Mouse (Mus musculus) macrophage (primary cell): ENCODE data around the gene Sema3a. TPM values are rescaled to one million over a fixed set of nuclear protein-coding genes. Genes with fewer than 3 reads are reported as not detected.

Source experiments
- H3K27ac ChIP-seq: fragments of 350-480 bp; formaldehyde crosslinking; 2 replicates; pipeline ENCODE4 v1.9.0; 2021
- H3K36me3 ChIP-seq: fragments of 350-480 bp; formaldehyde crosslinking; 2 replicates; pipeline ENCODE4 v1.9.0; 2021; ENCODE audit errors: inconsistent target
- H3K4me3 ChIP-seq: fragments of 350-480 bp; formaldehyde crosslinking; 2 replicates; pipeline ENCODE4 v1.9.0; 2021; ENCODE audit errors: inconsistent target
- H3K79me2 ChIP-seq: fragments of 350-480 bp; formaldehyde crosslinking; 2 replicates; pipeline ENCODE4 v1.9.0; 2021; ENCODE audit errors: inconsistent target
- WGBS: methylation state at CpG from one replicate; pipeline ENCODE4 v1.1.7; 2026; ENCODE audit warnings: inconsistent platforms; ENCODE audit not compliant: missing documents; 5-methylcytosine and 5-hydroxymethylcytosine counted together
- polyA plus RNA-seq: library from polyadenylated mRNA; stranded (reverse); fragments of 250-400 nt; gene quantifications from 3 replicates; pipeline ENCODE4 v1.2.4, GENCODE M21; 2018; ENCODE audit warnings: inconsistent platforms

Gene Sema3a
- polyA plus RNA-seq, 1 experiment from 2014 or later, result not detected

DNA sequence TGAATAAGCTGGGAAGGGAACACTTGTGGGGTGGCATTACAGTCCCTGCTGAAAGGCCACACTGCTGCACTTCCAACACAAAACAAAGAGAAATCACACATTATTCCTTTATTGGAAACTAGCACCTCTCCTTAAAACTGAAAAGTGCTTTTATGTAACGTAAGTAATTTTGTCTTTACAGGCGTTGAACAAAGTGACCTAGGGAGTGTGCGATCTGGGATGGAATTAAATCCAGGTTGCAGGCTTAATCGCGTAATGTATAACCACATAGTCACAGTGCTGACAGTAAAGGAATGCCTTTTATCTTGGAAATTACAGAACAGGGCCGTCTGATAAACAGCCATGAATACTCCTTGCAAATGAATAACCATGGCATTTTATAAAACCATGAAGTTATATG is 74.5 kb downstream of the Sema3a start:
- Histone ChIP-seq H3K36me3 (no peaks in the 10 kb centered on the region), H3K27ac (no peak overlapping the region), H3K79me2 (no peaks in the 10 kb centered on the region), H3K4me3 (no peak overlapping the region)
- WGBS, result 94% methylated on average over 6 of the region's 6 CpGs

DNA sequence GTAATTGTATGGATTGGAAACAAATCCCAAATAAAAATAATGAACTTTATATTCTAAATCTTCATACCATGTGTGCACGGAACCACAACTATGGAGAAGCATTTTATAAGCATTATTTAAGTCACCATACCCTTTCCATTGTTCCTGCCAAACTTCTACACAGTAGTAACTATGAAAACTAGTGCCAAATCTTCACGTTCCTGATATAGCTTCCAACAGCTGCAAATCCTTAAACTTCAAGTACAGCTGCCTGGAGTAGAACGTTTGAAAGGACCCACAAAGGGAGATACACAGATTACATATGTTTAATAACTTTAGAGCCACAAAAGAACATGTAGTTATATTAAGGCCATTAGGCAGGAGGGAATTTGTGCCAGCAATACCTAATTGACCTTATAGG is 130.1 kb downstream of the Sema3a start:
- 75% methylated on average over 3 of the region's 3 CpGs for WGBS
- H3K27ac ChIP-seq, result no peak overlapping the region
- no peaks in the 10 kb centered on the region for H3K36me3 ChIP-seq
- no peaks in the 10 kb centered on the region for H3K79me2 ChIP-seq
- H3K4me3 ChIP-seq, result no peak overlapping the region

DNA sequence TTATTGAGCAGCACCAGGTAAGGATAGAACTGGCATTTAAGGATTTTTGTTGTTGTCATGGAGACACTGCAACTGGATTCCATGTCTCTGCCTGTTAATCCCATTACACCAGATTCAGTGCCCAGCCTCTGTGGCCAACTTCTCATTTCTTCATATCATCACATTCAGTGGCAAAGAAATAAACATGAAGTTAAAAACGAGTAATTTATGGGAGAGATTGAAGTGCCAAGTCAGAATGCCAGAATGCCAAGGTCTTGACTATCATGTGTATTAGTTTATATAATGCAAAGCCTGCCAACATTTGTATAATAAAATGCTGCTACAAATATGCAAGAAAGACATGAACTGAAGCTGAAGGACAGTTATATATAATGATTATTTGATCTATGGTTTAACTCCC is 131.1 kb downstream of the Sema3a start:
- Histone ChIP-seq H3K4me3 (no peak overlapping the region), H3K27ac (no peak overlapping the region), H3K36me3 (no peaks in the 10 kb centered on the region), H3K79me2 (no peaks in the 10 kb centered on the region)
- 73% methylated on average over 1 of the region's 1 CpGs for WGBS

DNA sequence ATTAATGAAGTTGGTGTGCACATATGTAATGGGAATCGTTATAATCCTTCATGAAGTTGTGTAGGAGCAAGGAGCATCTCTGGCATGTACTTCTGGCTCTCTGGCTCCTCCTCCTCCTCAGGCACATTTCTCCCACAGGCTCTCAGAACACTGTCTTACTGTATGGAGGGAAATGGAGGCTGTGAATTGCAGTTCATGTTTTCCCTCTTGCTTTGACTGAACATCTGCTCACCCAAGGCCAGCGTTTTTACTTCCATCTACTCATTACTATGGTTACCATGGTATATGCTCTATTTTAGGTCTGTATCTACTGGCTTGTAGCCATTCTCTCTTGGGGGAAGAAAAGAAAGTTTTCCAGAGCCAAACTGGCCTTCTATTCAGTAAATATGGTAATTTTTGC is 137.9 kb downstream of the Sema3a start:
- Histone ChIP-seq H3K36me3 (no peaks in the 10 kb centered on the region), H3K79me2 (no peaks in the 10 kb centered on the region)
- 83% methylated on average over 2 of the region's 2 CpGs for WGBS

DNA sequence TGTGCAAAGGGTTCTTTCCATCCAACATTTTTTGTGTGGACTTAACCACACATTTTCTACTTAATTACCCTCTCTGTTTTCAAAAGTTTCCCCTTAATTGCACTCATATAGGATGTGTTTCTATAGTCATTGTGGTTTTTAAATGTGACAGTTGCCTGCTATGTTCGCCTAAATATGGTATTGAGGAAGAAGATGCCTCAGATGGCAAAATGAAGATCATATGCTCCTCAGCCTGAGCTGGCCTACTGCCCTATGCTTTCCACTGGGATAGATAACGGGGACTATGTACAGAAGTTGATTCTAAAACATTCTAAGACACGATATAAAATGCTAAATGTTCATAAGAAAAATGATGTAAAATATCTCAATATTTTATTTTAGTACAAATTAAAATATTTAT is 138.3 kb downstream of the Sema3a start:
- Histone ChIP-seq H3K79me2 (no peaks in the 10 kb centered on the region), H3K27ac (no peak overlapping the region), H3K36me3 (no peaks in the 10 kb centered on the region), H3K4me3 (no peak overlapping the region)
- 78% methylated on average over 3 of the region's 3 CpGs for WGBS

More for the DNA sequence above, 137.9 kb downstream of the Sema3a start:
- no peak overlapping the region for H3K4me3 ChIP-seq
- H3K27ac ChIP-seq, result no peak overlapping the region

- Histone ChIP-seq H3K79me2 (no peaks in the 10 kb centered on the region), H3K4me3 (no peak overlapping the region), H3K27ac (no peak overlapping the region), H3K36me3 (no peaks in the 10 kb centered on the region)
- WGBS, result 90% methylated on average over 4 of the region's 4 CpGs
These were observed 187.5 kb downstream of the Sema3a start for GRCm38 (mm10) chr5:13312667-13313066.

- WGBS, result 83% methylated on average over 6 of the region's 6 CpGs
- no peak overlapping the region for H3K27ac ChIP-seq
- H3K36me3 ChIP-seq, result no peaks in the 10 kb centered on the region
- no peaks in the 10 kb centered on the region for H3K79me2 ChIP-seq
- H3K4me3 ChIP-seq, result no peak overlapping the region
These were observed 188.8 kb downstream of the Sema3a start for GRCm38 (mm10) chr5:13313977-13314376.

DNA sequence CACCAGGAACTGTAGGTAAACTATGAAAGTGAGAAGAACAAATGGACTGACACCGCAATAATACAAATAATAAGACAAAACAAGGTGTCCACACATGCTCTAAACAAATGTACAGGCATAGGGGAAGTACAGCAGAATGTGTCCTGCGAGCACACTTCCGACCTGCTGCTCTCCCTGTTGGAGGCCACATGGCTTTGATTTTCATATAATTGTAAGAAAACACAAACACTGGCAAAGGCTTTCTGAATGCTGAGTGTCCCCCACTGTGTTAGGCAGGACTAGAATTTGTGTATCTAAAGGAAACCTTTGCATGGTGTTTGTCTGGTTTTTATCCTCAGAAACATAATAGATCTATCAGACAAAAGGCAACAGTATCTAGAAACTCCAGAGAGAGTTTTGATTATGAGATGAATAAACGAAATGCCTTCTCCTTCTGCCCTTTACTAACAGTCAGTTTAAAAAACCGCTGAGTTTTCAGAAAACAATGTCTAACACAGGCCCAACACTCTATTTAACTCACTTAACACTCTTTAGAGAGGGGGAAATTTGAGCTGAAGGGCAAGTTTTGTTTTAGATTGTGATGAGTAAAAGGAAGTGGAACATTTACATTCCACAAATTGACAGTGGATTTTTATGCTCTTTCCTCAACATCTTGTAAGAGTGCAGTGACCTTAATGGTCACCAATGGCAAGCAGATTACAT is 193.7 kb downstream of the Sema3a start:
- 77% methylated on average over 5 of the region's 5 CpGs for WGBS
- no peaks in the 10 kb centered on the region for H3K79me2 ChIP-seq
- H3K4me3 ChIP-seq, result no peak overlapping the region
- H3K27ac ChIP-seq, result no peak overlapping the region
- no peaks in the 10 kb centered on the region for H3K36me3 ChIP-seq

DNA sequence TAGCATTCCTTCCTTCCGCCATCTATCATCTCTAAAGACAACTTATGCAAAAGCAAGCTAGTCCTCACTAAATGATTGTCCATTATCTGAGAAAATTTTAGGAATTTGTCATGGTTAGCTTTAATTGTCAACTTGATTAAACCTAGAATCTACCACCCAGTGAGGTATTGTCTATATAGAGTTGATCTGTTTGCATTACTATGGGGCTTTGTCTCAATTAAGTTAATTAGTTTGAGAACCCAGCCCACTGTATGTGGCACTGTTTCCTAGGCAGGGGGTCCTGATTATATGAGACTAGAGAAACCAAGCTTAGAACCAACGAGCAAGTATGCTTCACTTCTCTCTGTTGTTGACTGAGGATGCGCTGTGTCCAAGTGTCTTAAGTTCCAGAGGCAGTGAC is 194.9 kb downstream of the Sema3a start:
- WGBS, result 94% methylated on average over 3 of the region's 3 CpGs
- H3K79me2 ChIP-seq, result no peaks in the 10 kb centered on the region

DNA sequence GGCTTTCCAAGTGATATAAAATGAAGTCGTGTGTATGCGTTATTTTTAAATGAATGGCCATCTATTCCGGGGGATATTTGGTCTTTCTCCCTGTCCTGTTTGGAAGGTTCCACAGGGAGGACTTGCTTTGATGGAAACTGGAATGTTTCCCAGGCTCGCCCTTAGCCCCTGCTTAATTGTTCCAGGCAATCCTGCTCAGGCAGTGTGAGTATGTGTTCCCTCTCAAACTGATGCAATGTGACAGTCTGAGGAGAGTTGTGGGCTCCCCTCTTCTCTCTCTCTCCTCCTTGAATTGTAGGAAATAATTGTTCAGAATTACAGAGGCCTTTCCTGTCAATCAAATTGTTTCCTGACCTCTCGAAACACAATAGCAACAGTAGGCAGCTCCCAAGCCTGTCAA is 202.1 kb downstream of the Sema3a start:
- H3K27ac ChIP-seq, result no peak overlapping the region
- WGBS, result 77% methylated on average over 5 of the region's 5 CpGs
- no peaks in the 10 kb centered on the region for H3K36me3 ChIP-seq
- H3K79me2 ChIP-seq, result no peaks in the 10 kb centered on the region
- no peak overlapping the region for H3K4me3 ChIP-seq

More for the DNA sequence above, 194.9 kb downstream of the Sema3a start:
- Histone ChIP-seq H3K27ac (no peak overlapping the region), H3K36me3 (no peaks in the 10 kb centered on the region), H3K4me3 (no peak overlapping the region)

DNA sequence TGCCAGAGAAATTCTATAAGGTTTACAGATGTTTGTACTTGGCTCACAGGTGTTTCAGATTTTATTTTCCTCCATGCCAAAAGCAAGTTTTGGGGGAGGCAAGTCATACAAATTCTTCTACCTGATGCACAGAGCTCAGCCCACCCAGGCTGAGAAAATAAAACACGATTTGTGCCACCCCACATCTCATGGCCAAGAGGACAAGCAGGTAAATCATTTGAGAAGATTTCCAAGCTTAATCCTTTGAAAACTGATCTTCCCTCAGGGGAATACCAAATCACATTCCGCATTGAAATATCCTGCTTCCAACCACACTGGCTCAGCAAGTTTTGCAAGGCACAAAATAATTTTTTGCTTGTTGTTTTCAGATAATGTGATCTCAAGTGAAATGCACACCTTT is 206.2 kb downstream of the Sema3a start:
- 90% methylated on average over 2 of the region's 2 CpGs for WGBS
- no peaks in the 10 kb centered on the region for H3K79me2 ChIP-seq
- H3K36me3 ChIP-seq, result no peaks in the 10 kb centered on the region
- H3K27ac ChIP-seq, result no peak overlapping the region
- H3K4me3 ChIP-seq, result no peak overlapping the region

- H3K79me2 ChIP-seq, result no peaks in the 10 kb centered on the region
- H3K36me3 ChIP-seq, result no peaks in the 10 kb centered on the region
- no peak overlapping the region for H3K4me3 ChIP-seq
- 91% methylated on average over 1 of the region's 1 CpGs for WGBS
- no peak overlapping the region for H3K27ac ChIP-seq
These were observed 212.5 kb downstream of the Sema3a start for GRCm38 (mm10) chr5:13337665-13338064.

DNA sequence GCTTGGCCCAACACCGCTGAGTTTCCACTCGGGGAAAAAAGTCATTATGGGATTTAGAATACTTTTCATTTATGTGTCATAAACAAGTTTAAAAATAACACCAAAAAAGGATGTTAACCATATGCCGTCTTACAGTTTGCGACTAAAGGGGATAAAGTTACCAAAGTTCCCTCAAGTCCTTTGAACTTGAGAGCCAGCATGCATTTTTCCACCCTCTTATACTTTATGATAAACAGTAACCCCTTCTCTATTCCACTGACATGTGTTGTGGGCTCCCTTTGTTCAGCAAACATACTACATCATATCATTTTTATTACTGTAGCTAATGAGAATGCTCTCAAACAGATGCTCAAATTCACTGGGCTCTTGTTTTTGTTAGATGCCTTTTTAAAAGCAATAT is 221.9 kb downstream of the Sema3a start:
- Histone ChIP-seq H3K4me3 (no peak overlapping the region), H3K79me2 (no peaks in the 10 kb centered on the region), H3K27ac (no peak overlapping the region), H3K36me3 (no peaks in the 10 kb centered on the region)
- 90% methylated on average over 4 of the region's 4 CpGs for WGBS

GRCm38 (mm10) chr5:13351611-13352010 is 226.4 kb downstream of the Sema3a start:
- H3K27ac ChIP-seq, result no peak overlapping the region
- WGBS, result 78% methylated on average over 4 of the region's 4 CpGs
- no peaks in the 10 kb centered on the region for H3K36me3 ChIP-seq
- no peak overlapping the region for H3K4me3 ChIP-seq
- no peaks in the 10 kb centered on the region for H3K79me2 ChIP-seq

- H3K36me3 ChIP-seq, result no peaks in the 10 kb centered on the region
- no peak overlapping the region for H3K4me3 ChIP-seq
- H3K27ac ChIP-seq, result no peak overlapping the region
- no peaks in the 10 kb centered on the region for H3K79me2 ChIP-seq
- 91% methylated on average over 1 of the region's 1 CpGs for WGBS
These were observed 227.8 kb downstream of the Sema3a start for GRCm38 (mm10) chr5:13352995-13353394.

GRCm38 (mm10) chr5:13353539-13353938 is 228.3 kb downstream of the Sema3a start:
- no peak overlapping the region for H3K27ac ChIP-seq
- H3K36me3 ChIP-seq, result no peaks in the 10 kb centered on the region
- H3K4me3 ChIP-seq, result no peak overlapping the region
- 92% methylated on average over 1 of the region's 1 CpGs for WGBS
- H3K79me2 ChIP-seq, result no peaks in the 10 kb centered on the region
